Mouse (Mus musculus): ENCODE results near the gene Pabpc4. TPM values are rescaled to one million over a fixed set of nuclear protein-coding genes. Genes with fewer than 3 reads are reported as not detected.
"Not testable (repeated sequence)": the region's sequence is repeated elsewhere in the genome, so short reads cannot be mapped to it uniquely, and the experiment has no call there.

Gene Pabpc4
- polyA plus RNA-seq, 1 experiment from 2014 or later, result 47.1 TPM

DNA sequence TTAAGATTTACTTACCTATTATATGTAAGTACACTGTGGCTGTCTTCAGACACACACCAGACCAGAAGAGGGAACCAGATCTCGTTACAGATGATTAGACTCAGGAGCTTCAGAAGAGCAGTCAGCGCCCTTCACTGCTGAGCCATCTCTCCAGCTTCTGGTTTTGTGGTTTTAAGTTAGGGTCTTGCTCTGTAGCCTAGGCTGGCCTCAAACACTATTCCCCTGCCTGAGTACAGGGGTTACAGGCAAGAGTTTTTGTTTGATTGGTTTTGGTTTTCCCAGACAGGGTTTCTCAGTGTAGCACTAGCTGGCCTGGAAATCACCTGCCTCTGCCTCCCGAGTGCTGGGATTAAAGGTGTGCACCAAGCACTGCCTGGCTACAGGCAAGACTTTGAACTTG, 30.2 kb downstream of the Pabpc4 start:
- Histone ChIP-seq H3K27me3 (ENCODE audit: control insufficient read depth, insufficient read depth, low read length) (no peaks in the 10 kb centered on the region), H3K4me3 (ENCODE audit: low read depth, low read length) (no peak overlapping the region), H3K27ac (ENCODE audit: low read depth, low read length) (no peak overlapping the region), H3K4me2 (replicated peaks; ENCODE audit: low read depth, low read length) (no peak overlapping the region), H3K9me3 (ENCODE audit: control insufficient read depth, low read length) (no peaks in the 10 kb centered on the region), H3K4me1 (replicated peaks; ENCODE audit: control insufficient read depth, insufficient read depth, low read length) (no peaks in the 10 kb centered on the region), H3K9ac (ENCODE audit: low read depth, low read length) (no peak overlapping the region), H3K36me3 (ENCODE audit: control insufficient read depth, insufficient read depth, low read length) (peaks cover 23% of the 10 kb centered on the region)
- WGBS, result 91% methylated on average over 3 of the region's 3 CpGs
- no peak for ATAC-seq (ENCODE audit: low FRiP score)
- no peak for DNase-seq (ENCODE audit: low spot score)

DNA sequence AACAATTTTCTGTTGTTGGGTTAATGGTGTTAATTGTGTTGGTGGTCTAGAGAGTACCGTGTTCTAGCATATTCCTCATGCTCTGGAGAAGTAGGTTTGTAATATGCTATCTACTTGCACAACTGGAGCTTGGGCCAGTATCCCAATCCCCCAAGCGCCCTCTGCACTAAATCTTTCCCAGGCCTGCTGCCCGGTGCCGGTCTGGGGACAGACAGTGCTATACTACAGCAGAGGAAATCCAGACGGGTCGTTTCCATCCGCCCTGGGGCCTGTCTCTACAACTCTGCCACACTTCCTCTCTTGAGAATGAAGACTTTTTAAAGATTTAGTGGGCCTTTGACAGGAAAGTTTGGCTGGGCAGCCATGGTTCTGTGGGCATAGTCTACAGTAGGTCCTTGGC, 30.8 kb downstream of the Pabpc4 start:
- no peak overlapping the region for H3K9ac ChIP-seq (ENCODE audit: low read depth, low read length)
- H3K27ac ChIP-seq (ENCODE audit: low read depth, low read length), result no peak overlapping the region
- peaks cover 25% of the 10 kb centered on the region for H3K36me3 ChIP-seq (ENCODE audit: control insufficient read depth, insufficient read depth, low read length)
- 95% methylated on average over 7 of the region's 7 CpGs for WGBS
- no peaks in the 10 kb centered on the region for H3K9me3 ChIP-seq (ENCODE audit: control insufficient read depth, low read length)
- H3K4me3 ChIP-seq (ENCODE audit: low read depth, low read length), result no peak overlapping the region
- H3K4me1 ChIP-seq (replicated peaks; ENCODE audit: control insufficient read depth, insufficient read depth, low read length), result no peaks in the 10 kb centered on the region
- no peak overlapping the region for H3K4me2 ChIP-seq (replicated peaks; ENCODE audit: low read depth, low read length)
- H3K27me3 ChIP-seq (ENCODE audit: control insufficient read depth, insufficient read depth, low read length), result no peaks in the 10 kb centered on the region
- DNase-seq (ENCODE audit: low spot score), result no peak
- no peak for ATAC-seq (ENCODE audit: low FRiP score)

DNA sequence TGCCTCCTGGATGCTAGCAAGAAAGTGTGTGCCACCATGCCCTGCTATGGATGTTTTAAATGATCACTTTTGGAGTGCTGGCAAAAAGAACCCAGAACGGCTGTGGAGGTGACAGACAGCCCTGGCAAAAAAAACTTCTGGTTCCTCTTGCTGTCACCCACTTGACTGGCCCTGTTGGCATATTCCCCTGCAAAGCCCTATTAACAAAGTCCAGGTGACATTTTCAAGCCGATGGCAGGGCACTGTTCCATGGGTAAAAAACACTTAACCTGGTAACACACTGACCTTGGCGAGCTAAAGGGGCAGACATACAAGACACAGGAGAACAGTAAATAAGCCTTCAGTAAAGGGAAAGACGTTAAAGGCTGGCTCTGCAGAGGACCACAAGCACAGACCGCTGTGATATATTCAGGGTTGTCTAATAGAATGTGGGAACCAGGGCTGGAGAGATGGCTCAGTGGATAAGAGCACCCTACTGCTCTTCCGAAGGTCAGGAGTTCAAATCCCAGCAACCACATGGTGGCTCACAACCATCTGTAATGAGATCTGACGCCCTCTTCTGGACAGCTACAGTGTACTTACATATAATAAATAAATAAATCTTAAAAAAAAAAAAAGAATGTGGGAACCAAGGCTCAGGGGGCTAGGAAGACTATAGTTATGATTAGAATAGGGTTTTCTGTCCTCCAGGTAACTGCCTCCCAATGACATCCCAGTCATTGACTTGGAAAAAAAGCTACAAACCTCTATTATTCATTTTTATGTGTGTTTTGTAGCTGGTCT, 31.7 kb downstream of the Pabpc4 start:
- Histone ChIP-seq H3K36me3 (ENCODE audit: control insufficient read depth, insufficient read depth, low read length) (peaks cover 26% of the 10 kb centered on the region), H3K4me1 (replicated peaks; ENCODE audit: control insufficient read depth, insufficient read depth, low read length) (no peaks in the 10 kb centered on the region), H3K4me3 (ENCODE audit: low read depth, low read length) (no peak overlapping the region), H3K4me2 (replicated peaks; ENCODE audit: low read depth, low read length) (no peak overlapping the region), H3K9ac (ENCODE audit: low read depth, low read length) (no peak overlapping the region), H3K27ac (ENCODE audit: low read depth, low read length) (no peak overlapping the region), H3K27me3 (ENCODE audit: control insufficient read depth, insufficient read depth, low read length) (no peaks in the 10 kb centered on the region), H3K9me3 (ENCODE audit: control insufficient read depth, low read length) (no peaks in the 10 kb centered on the region)
- no peak for ATAC-seq (ENCODE audit: low FRiP score)
- WGBS, result 84% methylated on average over 7 of the region's 7 CpGs
- DNase-seq (ENCODE audit: low spot score), result no peak

DNA sequence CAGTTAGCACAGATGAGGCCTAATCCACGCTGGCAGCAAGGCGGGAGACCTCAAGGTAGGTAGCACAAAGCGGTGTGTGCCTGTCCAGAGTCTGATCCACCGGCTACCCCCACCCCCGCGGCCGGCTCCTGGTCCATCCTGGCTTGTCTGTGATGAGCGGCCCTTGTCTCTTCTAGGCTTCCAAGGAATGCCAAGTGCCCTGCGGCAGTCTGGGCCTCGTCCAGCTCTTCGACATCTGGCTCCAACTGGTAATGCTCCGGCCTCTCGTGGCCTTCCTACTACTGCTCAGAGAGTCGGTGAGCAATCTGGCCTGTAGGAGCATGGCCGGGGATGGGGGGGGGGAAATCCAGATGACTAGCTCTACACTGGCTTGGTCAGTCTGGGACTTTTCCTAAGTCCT, 32.9 kb downstream of the Pabpc4 start:
- not testable (repeated sequence) for H3K4me2 ChIP-seq (replicated peaks; ENCODE audit: low read depth, low read length); H3K27ac ChIP-seq (ENCODE audit: low read depth, low read length); H3K4me1 ChIP-seq (replicated peaks; ENCODE audit: control insufficient read depth, insufficient read depth, low read length); H3K9me3 ChIP-seq (ENCODE audit: control insufficient read depth, low read length); DNase-seq (ENCODE audit: low spot score); ATAC-seq (ENCODE audit: low FRiP score); H3K9ac ChIP-seq (ENCODE audit: low read depth, low read length); H3K27me3 ChIP-seq (ENCODE audit: control insufficient read depth, insufficient read depth, low read length); H3K4me3 ChIP-seq (ENCODE audit: low read depth, low read length)
- peaks cover 24% of the 10 kb centered on the region for H3K36me3 ChIP-seq (ENCODE audit: control insufficient read depth, insufficient read depth, low read length)
- WGBS, result 95% methylated on average over 15 of the region's 15 CpGs

DNA sequence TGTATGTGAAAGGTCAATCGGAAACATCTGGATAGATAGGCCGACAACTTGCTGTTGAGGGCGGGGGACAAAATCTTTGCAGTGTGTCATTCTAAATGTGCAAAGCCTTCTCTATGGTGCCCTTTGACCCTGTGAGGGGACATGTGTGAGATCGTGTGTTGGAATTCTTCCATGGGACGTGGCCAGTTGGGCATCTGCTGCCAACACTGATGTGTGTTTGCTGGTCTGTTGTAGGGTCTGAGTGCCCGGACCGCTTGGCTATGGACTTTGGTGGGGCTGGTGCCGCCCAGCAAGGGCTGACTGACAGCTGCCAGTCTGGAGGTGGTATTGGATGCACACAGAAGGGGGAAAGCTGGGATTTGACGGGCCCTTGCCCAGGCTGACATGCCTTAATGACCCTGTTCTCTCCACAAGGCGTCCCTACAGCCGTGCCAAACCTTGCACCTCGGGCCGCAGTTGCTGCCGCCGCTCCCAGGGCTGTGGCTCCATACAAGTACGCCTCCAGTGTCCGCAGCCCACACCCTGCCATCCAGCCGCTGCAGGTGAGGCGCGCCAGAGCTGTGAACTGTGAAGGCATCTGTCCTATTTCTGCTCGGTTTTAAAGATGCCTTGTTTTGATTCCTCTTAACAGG, 33.5 kb downstream of the Pabpc4 start:
- DNase-seq (ENCODE audit: low spot score) (no peak), ATAC-seq (ENCODE audit: low FRiP score) (no peak)
- Histone ChIP-seq H3K36me3 (ENCODE audit: control insufficient read depth, insufficient read depth, low read length) (peaks cover 24% of the 10 kb centered on the region), H3K9ac (ENCODE audit: low read depth, low read length) (no peak overlapping the region), H3K9me3 (ENCODE audit: control insufficient read depth, low read length) (no peaks in the 10 kb centered on the region), H3K27me3 (ENCODE audit: control insufficient read depth, insufficient read depth, low read length) (no peaks in the 10 kb centered on the region), H3K4me3 (ENCODE audit: low read depth, low read length) (no peak overlapping the region), H3K27ac (ENCODE audit: low read depth, low read length) (no peak overlapping the region), H3K4me2 (replicated peaks; ENCODE audit: low read depth, low read length) (no peak overlapping the region), H3K4me1 (replicated peaks; ENCODE audit: control insufficient read depth, insufficient read depth, low read length) (no peaks in the 10 kb centered on the region)
- 94% methylated on average over 21 of the region's 21 CpGs for WGBS

DNA sequence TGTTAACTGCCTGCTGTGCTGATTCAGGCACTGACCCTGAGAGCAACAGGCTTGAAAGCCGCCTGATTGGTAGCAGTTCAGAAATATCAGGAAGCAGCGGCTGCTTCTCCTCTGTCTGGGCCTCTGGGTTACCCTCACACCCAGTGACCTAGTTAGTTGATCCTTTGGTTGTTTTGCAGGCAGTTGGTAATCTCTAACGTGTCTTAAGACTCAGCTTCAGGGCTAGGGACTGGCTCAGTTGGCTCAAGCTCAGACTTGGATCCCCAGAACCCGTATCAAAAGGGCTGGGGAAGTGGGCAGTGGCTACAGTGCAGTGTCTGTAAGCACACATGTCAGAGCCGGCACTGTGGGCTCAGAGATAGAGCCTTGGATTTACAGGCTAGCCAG, 34.0 kb downstream of the Pabpc4 start:
- ATAC-seq (ENCODE audit: low FRiP score), result no peak
- WGBS, result 84% methylated on average over 5 of the region's 5 CpGs
- no peak overlapping the region for H3K4me2 ChIP-seq (replicated peaks; ENCODE audit: low read depth, low read length)
- no peak overlapping the region for H3K4me3 ChIP-seq (ENCODE audit: low read depth, low read length)
- no peaks in the 10 kb centered on the region for H3K27me3 ChIP-seq (ENCODE audit: control insufficient read depth, insufficient read depth, low read length)
- no peaks in the 10 kb centered on the region for H3K4me1 ChIP-seq (replicated peaks; ENCODE audit: control insufficient read depth, insufficient read depth, low read length)
- H3K9me3 ChIP-seq (ENCODE audit: control insufficient read depth, low read length), result no peaks in the 10 kb centered on the region
- no peak overlapping the region for H3K9ac ChIP-seq (ENCODE audit: low read depth, low read length)
- H3K27ac ChIP-seq (ENCODE audit: low read depth, low read length), result no peak overlapping the region
- no peak for DNase-seq (ENCODE audit: low spot score)
- H3K36me3 ChIP-seq (ENCODE audit: control insufficient read depth, insufficient read depth, low read length), result peaks cover 20% of the 10 kb centered on the region

DNA sequence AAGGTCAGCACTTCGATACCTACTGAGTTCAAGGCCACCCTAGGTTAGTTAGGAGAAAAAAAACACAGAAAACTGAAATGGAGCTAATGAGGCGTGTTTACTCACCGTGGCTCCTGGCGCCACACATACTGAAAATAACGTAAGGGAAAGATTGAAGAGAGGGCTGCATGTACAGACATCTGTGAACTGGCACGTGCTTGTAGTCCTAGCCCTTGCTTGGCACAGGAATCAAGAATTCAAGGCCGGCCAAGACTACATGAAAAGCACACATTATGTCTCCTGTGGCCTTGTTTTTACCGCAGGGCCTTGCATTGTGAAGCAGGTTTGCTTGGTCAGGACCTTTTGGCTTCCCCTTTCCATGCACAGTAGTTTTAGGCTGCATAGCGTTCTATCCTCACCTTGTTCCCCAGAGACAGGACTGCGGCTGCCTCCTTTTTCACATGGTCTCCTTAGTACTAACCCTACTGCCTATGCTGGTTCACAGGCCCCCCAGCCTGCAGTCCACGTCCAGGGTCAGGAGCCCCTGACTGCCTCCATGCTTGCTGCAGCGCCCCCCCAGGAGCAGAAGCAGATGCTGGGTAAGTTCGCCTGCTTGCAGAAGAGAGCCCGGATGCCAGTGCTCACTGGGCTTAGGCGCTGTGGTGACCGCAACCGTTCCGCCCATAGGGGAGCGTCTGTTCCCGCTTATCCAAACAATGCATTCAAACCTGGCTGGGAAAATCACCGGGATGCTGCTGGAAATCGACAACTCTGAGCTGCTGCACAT, 35.2 kb downstream of the Pabpc4 start:
- peaks cover 14% of the 10 kb centered on the region for H3K36me3 ChIP-seq (ENCODE audit: control insufficient read depth, insufficient read depth, low read length)
- ATAC-seq (ENCODE audit: low FRiP score) (no peak), DNase-seq (ENCODE audit: low spot score) (no peak)
- no peak overlapping the region for H3K4me2 ChIP-seq (replicated peaks; ENCODE audit: low read depth, low read length)
- no peaks in the 10 kb centered on the region for H3K9me3 ChIP-seq (ENCODE audit: control insufficient read depth, low read length)
- no peak overlapping the region for H3K4me3 ChIP-seq (ENCODE audit: low read depth, low read length)
- H3K9ac ChIP-seq (ENCODE audit: low read depth, low read length), result no peak overlapping the region
- no peaks in the 10 kb centered on the region for H3K4me1 ChIP-seq (replicated peaks; ENCODE audit: control insufficient read depth, insufficient read depth, low read length)
- no peaks in the 10 kb centered on the region for H3K27me3 ChIP-seq (ENCODE audit: control insufficient read depth, insufficient read depth, low read length)
- no peak overlapping the region for H3K27ac ChIP-seq (ENCODE audit: low read depth, low read length)
- 93% methylated on average over 22 of the region's 22 CpGs for WGBS

DNA sequence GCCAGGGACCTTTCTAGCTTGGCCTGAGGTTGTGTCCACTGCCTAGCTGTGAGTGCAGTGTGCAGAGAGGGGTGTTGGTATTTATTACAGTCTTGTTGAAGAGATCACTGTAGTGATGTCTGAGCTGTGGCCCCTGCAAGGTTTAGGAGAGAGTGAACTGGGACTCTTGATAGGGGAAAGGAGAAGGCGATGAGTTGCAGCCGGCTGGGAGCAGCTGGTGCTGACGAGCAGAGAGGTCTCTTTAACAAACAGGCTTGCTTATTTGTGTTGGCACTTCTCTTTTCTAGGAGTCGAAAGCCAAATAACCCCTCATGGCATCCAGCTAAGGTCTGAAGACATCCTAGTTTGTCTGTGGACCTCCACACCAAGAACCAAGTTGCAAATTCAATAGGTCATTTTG, 36.1 kb downstream of the Pabpc4 start:
- H3K4me3 ChIP-seq (ENCODE audit: low read depth, low read length), result no peak overlapping the region

More for the DNA sequence above, 36.1 kb downstream of the Pabpc4 start:
- no peaks in the 10 kb centered on the region for H3K27me3 ChIP-seq (ENCODE audit: control insufficient read depth, insufficient read depth, low read length)
- peaks cover 18% of the 10 kb centered on the region for H3K36me3 ChIP-seq (ENCODE audit: control insufficient read depth, insufficient read depth, low read length)
- H3K4me2 ChIP-seq (replicated peaks; ENCODE audit: low read depth, low read length), result no peak overlapping the region
- no peak overlapping the region for H3K9ac ChIP-seq (ENCODE audit: low read depth, low read length)
- ATAC-seq (ENCODE audit: low FRiP score) (no peak), DNase-seq (ENCODE audit: low spot score) (no peak)
- WGBS, result 88% methylated on average over 4 of the region's 4 CpGs
- no peaks in the 10 kb centered on the region for H3K9me3 ChIP-seq (ENCODE audit: control insufficient read depth, low read length)
- no peak overlapping the region for H3K27ac ChIP-seq (ENCODE audit: low read depth, low read length)
- H3K4me1 ChIP-seq (replicated peaks; ENCODE audit: control insufficient read depth, insufficient read depth, low read length), result no peaks in the 10 kb centered on the region
